Mouse (Mus musculus): Measurements from ENCODE around the gene Alpk1. TPM values are rescaled to one million over a fixed set of nuclear protein-coding genes. Genes with fewer than 3 reads are reported as not detected.

Gene Alpk1
- polyA plus RNA-seq, 1 experiment from 2014 or later, result 0.99 TPM

- Histone ChIP-seq H3K4me1 (replicated peaks; ENCODE audit: control insufficient read depth, insufficient read depth, low read length) (peaks cover 32% of the 10 kb centered on the region), H3K4me2 (ENCODE audit: low read length) (peak overlapping the region; percentile 56), H3K9me3 (ENCODE audit: control insufficient read depth, low read length) (no peaks in the 10 kb centered on the region), H3K27me3 (replicated peaks; ENCODE audit: control insufficient read depth, insufficient read depth, low read length) (peaks cover 16% of the 10 kb centered on the region), H3K36me3 (ENCODE audit: control insufficient read depth, insufficient read depth) (no peaks in the 10 kb centered on the region), H3K9ac (replicated peaks; ENCODE audit: low read depth, low read length) (peak overlapping the region; percentile 51), H3K4me3 (replicated peaks; ENCODE audit: low read length) (peak overlapping the region; percentile 45), H3K27ac (ENCODE audit: low read length) (peak overlapping the region; percentile 89)
- WGBS, result under 1% methylated on average over 36 of the region's 36 CpGs
- ATAC-seq, result peak; percentile 88
Measured at GRCm38 (mm10) chr3:127625296-127625695, 155.0 kb downstream of the Alpk1 start.

Other genes with a start within 250 kb of the Alpk1 start
- gene Larp7, start 227.2 kb downstream of the Alpk1 start, polyA plus RNA-seq (2015; fragmentation: Nextera tagmentation; extraction: Ambion mirVana), result 30.1 and 31.1 TPM in 2 replicates
- 4.9 and 5.2 TPM in 2 replicates for gene Zgrf1, start 227.0 kb downstream of the Alpk1 start, polyA plus RNA-seq (2015; fragmentation: Nextera tagmentation; extraction: Ambion mirVana)
- gene Neurog2, start 147.4 kb downstream of the Alpk1 start, polyA plus RNA-seq (2015; fragmentation: Nextera tagmentation; extraction: Ambion mirVana), result 53.3 and 71.3 TPM in 2 replicates
- 3.4 and 5.0 TPM in 2 replicates for gene Tifa, start 9.3 kb upstream of the Alpk1 start, polyA plus RNA-seq (2015; fragmentation: Nextera tagmentation; extraction: Ambion mirVana)
- gene Ap1ar, start 57.0 kb upstream of the Alpk1 start, polyA plus RNA-seq (2015; fragmentation: Nextera tagmentation; extraction: Ambion mirVana), result 83.0 and 83.1 TPM in 2 replicates
- 10.2 and 10.5 TPM in 2 replicates for gene Fam241a, start 115.8 kb upstream of the Alpk1 start, polyA plus RNA-seq (2015; fragmentation: Nextera tagmentation; extraction: Ambion mirVana)

All from forebrain, embryonic 16.5 days (tissue).